Comparison of ENCODE assay signal across 13 mouse cellular contexts in genomic region chr6:117857990-117858389, GRCm38 (mm10). TPM values are rescaled to one million over a fixed set of nuclear protein-coding genes. Genes with fewer than 3 reads are reported as not detected.
DNase-seq lines count a peak whose midpoint lies in the region; ATAC-seq and TF ChIP-seq lines count a peak whose summit lies in the region.
"Had no signal": no experiment of that assay in that cellular context is flagged by ENCODE, and none has a peak within 500 bp of the region (broad histone marks: within the 10 kb centered on the region; RNA-seq: fewer than 3 reads in every experiment).

No protein-coding gene starts in this region.

- H3K4me2 ChIP-seq in liver, embryonic 14.5 days (ENCODE audit: low read depth) = no peak overlapping the region
- no peak overlapping the region for H3K4me2 ChIP-seq in intestine, embryonic 15.5 days (replicated peaks)
- H3K4me2 ChIP-seq: hindbrain, embryonic 14.5 days had no signal

- DNase-seq in heart, adult 11 months = peak; percentile 22
- no peak for DNase-seq in heart, adult 9 months (ENCODE audit: low spot score in 2 of 2)
- no peak for DNase-seq in liver, embryonic 14.5 days (ENCODE audit: low read depth in 3 of 3, low spot score in 3 of 3)
- DNase-seq in liver (no peak), ES-CJ7 (ENCODE audit: low read depth, low spot score) (peak; percentile 62)
- no peak for DNase-seq in forebrain, embryonic 10.5 days (ENCODE audit: extremely low spot score, low spot score)
- DNase-seq: left cerebral cortex, postnatal 4 days; lung, postnatal 10 days; right cerebral cortex, postnatal 25 days; thymus, postnatal 36 days had no signal

- no peaks in the 10 kb centered on the region for H3K27me3 ChIP-seq in liver, embryonic 14.5 days (ENCODE audit: control insufficient read depth, insufficient read depth, low read length)
- H3K27me3 ChIP-seq in intestine, embryonic 15.5 days (replicated peaks) = no peaks in the 10 kb centered on the region
- no peaks in the 10 kb centered on the region for H3K27me3 ChIP-seq in forebrain, embryonic 10.5 days (ENCODE audit: poor library complexity, severe bottlenecking)

- ATAC-seq in liver, embryonic 14.5 days (ENCODE audit: insufficient read depth) = no peak
- peak; percentile 64 for ATAC-seq in intestine, embryonic 15.5 days
- ATAC-seq in megakaryocyte, adult 5-6 weeks (ENCODE audit: poor library complexity, severe bottlenecking) = no peak

- no peak overlapping the region for H3K9ac ChIP-seq in liver, embryonic 14.5 days (replicated peaks)
- no peak overlapping the region for H3K9ac ChIP-seq in intestine, embryonic 15.5 days
- H3K9ac ChIP-seq: hindbrain, embryonic 14.5 days had no signal

- no peaks in the 10 kb centered on the region for H3K9me3 ChIP-seq in liver, embryonic 14.5 days (ENCODE audit: control insufficient read depth, low read length)
- no peaks in the 10 kb centered on the region for H3K9me3 ChIP-seq in intestine, embryonic 15.5 days
- H3K9me3 ChIP-seq in forebrain, embryonic 10.5 days = no peaks in the 10 kb centered on the region

- 67% methylated on average over 1 of the region's 1 CpGs for WGBS in liver, embryonic 14.5 days (ENCODE audit: insufficient replicate concordance)
- WGBS in intestine, embryonic 15.5 days = 42% methylated on average over 1 of the region's 1 CpGs
- WGBS in forebrain, embryonic 10.5 days = 92% methylated on average over 1 of the region's 1 CpGs

- no peaks in the 10 kb centered on the region for H3K36me3 ChIP-seq in liver, embryonic 14.5 days (replicated peaks; ENCODE audit: control insufficient read depth, insufficient read depth, low read depth)
- H3K36me3 ChIP-seq in intestine, embryonic 15.5 days = no peaks in the 10 kb centered on the region
- no peaks in the 10 kb centered on the region for H3K36me3 ChIP-seq in forebrain, embryonic 10.5 days (replicated peaks)

- H3K27ac ChIP-seq in liver, embryonic 14.5 days = no peak overlapping the region
- H3K27ac ChIP-seq in intestine, embryonic 15.5 days = no peak overlapping the region
- H3K27ac ChIP-seq in forebrain, embryonic 10.5 days = no peak overlapping the region
- H3K27ac ChIP-seq: hindbrain, embryonic 14.5 days had no signal

- no peak for TF ChIP-seq EP300 in liver, embryonic 14.5 days (IDR thresholded peaks at IDR 0.05; ENCODE audit: low read depth)

- H3K4me1 ChIP-seq in liver, embryonic 14.5 days (replicated peaks; ENCODE audit: control insufficient read depth in 2 of 2, insufficient read depth in 2 of 2, low read length in 1 of 2) = peaks cover 0 to 4% of the 10 kb centered on the region in 2 experiments; a peak in 3 of 4 replicates
- no peaks in the 10 kb centered on the region for H3K4me1 ChIP-seq in intestine, embryonic 15.5 days (replicated peaks)
- peaks cover 5% of the 10 kb centered on the region for H3K4me1 ChIP-seq in forebrain, embryonic 10.5 days

- peak; percentile 34; the same call in 1 of the 2 replicates for TF ChIP-seq CTCF in liver, embryonic 14.5 days (IDR thresholded peaks at IDR 0.05; ENCODE audit: low read depth)

- H3K4me3 ChIP-seq in liver, embryonic 14.5 days (ENCODE audit: insufficient read depth in 1 of 2, low read depth in 2 of 2, low read length in 2 of 2) = no peak overlapping the region
- no peak overlapping the region for H3K4me3 ChIP-seq in intestine, embryonic 15.5 days (replicated peaks)
- H3K4me3 ChIP-seq in forebrain, embryonic 10.5 days = no peak overlapping the region

RNA-seq across cellular contexts. Expression of gene Zfp239, which starts 3.9 kb away (rescaled TPM):
- 1.2 and 2.0 TPM in 2 replicates for polyA plus RNA-seq in liver, embryonic 14.5 days (2012; rRNA removed)
- polyA plus RNA-seq in liver, embryonic 14.5 days (2014; fragmentation: Nextera tagmentation; extraction: Ambion mirVana) = 2.9 and 3.5 TPM in 2 replicates
- polyA plus RNA-seq in intestine, embryonic 15.5 days (2015; fragmentation: Nextera tagmentation; extraction: Ambion mirVana) = 4.5 and 5.1 TPM in 2 replicates
- polyA plus RNA-seq in forebrain, embryonic 10.5 days (2016; fragmentation: Nextera tagmentation; extraction: Ambion mirVana) = 13.6 and 14.8 TPM in 2 replicates
- total RNA-seq in megakaryocyte, adult 5-6 weeks (2015) = 0.40 and 0.43 TPM in 2 replicates
- total RNA-seq in megakaryocyte, adult 5-6 weeks (2017) = not detected in 2 replicates

RNA-seq across cellular contexts. Expression of gene Zfp637, which starts 17.0 kb away (rescaled TPM):
- 13.5 and 15.0 TPM in 2 replicates for polyA plus RNA-seq in liver, embryonic 14.5 days (2012; rRNA removed)
- 30.3 and 32.4 TPM in 2 replicates for polyA plus RNA-seq in liver, embryonic 14.5 days (2014; fragmentation: Nextera tagmentation; extraction: Ambion mirVana)
- 84.7 and 90.5 TPM in 2 replicates for polyA plus RNA-seq in intestine, embryonic 15.5 days (2015; fragmentation: Nextera tagmentation; extraction: Ambion mirVana)
- polyA plus RNA-seq in forebrain, embryonic 10.5 days (2016; fragmentation: Nextera tagmentation; extraction: Ambion mirVana) = 91.1 and 97.4 TPM in 2 replicates
- 15.5 and 17.3 TPM in 2 replicates for total RNA-seq in megakaryocyte, adult 5-6 weeks (2015)
- total RNA-seq in megakaryocyte, adult 5-6 weeks (2017) = 13.4 and 14.1 TPM in 2 replicates

RNA-seq across cellular contexts. Expression of gene Hnrnpf, which starts 42.1 kb away (rescaled TPM):
- 222 and 368 TPM in 2 replicates for polyA plus RNA-seq in liver, embryonic 14.5 days (2012; rRNA removed)
- polyA plus RNA-seq in liver, embryonic 14.5 days (2014; fragmentation: Nextera tagmentation; extraction: Ambion mirVana) = 457 and 507 TPM in 2 replicates
- 791 and 835 TPM in 2 replicates for polyA plus RNA-seq in intestine, embryonic 15.5 days (2015; fragmentation: Nextera tagmentation; extraction: Ambion mirVana)
- polyA plus RNA-seq in forebrain, embryonic 10.5 days (2016; fragmentation: Nextera tagmentation; extraction: Ambion mirVana) = 890 and 940 TPM in 2 replicates
- 648 and 668 TPM in 2 replicates for total RNA-seq in megakaryocyte, adult 5-6 weeks (2015)
- 1,188 and 1,238 TPM in 2 replicates for total RNA-seq in megakaryocyte, adult 5-6 weeks (2017)

Comparison
In these comparisons a context has a peak if more than half of its experiments do, and no peak if none do; other contexts are left out.
1. DNase-seq: peak in heart, adult 11 months (single experiment) and ES-CJ7 (single experiment); none in heart, adult 9 months (0 of 2), liver, embryonic 14.5 days (0 of 3), liver (single experiment) and forebrain, embryonic 10.5 days (single experiment).